Mouse (Mus musculus) C2C12 (cell line): Measurements from ENCODE around the gene Tdrd9. TPM values are rescaled to one million over a fixed set of nuclear protein-coding genes. Genes with fewer than 3 reads are reported as not detected.
"Not testable (repeated sequence)": the region's sequence is repeated elsewhere in the genome, so short reads cannot be mapped to it uniquely, and the experiment has no call there.

ENCODE experiments used
- H3K27me3 ChIP-seq: one replicate; pipeline ENCODE4 v1.6.1; 2011; ENCODE audit not compliant: control insufficient read depth, insufficient read depth, insufficient read length
- H3K36me3 ChIP-seq: one replicate; pipeline ENCODE4 v1.6.1; 2011; ENCODE audit not compliant: control insufficient read depth, insufficient read depth
- H3K4me3 ChIP-seq: one replicate; pipeline ENCODE4 v1.5.1; 2011; ENCODE audit warnings: mild to moderate bottlenecking, control low read depth; ENCODE audit not compliant: poor library complexity, insufficient read depth, severe bottlenecking
- H3K79me2 ChIP-seq: one replicate; pipeline ENCODE4 v1.6.1; 2011; ENCODE audit not compliant: control insufficient read depth, insufficient read depth
- H3K79me3 ChIP-seq: one replicate; pipeline ENCODE4 v1.6.1; 2011; ENCODE audit warnings: low read depth, control low read depth
- H3ac ChIP-seq: one replicate; pipeline ENCODE3; 2011; ENCODE audit warnings: low read depth; ENCODE audit not compliant: control insufficient read depth, insufficient read length
- CEBPB ChIP-seq: IDR thresholded peaks from one replicate; pipeline ENCODE4 v1.6.1; 2011; ENCODE audit warnings: low read depth, mild to moderate bottlenecking, control low read depth, moderate library complexity
- CTCF ChIP-seq: IDR thresholded peaks from one replicate; pipeline ENCODE4 v1.5.1; 2011; ENCODE audit not compliant: control insufficient read depth, insufficient read depth, insufficient read length
- FOSL1 ChIP-seq: IDR thresholded peaks from one replicate; pipeline ENCODE4 v1.8.0; 2011; ENCODE audit warnings: mild to moderate bottlenecking, low read length; ENCODE audit not compliant: poor library complexity, insufficient read depth, severe bottlenecking
- MAX ChIP-seq: IDR thresholded peaks from one replicate; pipeline ENCODE4 v1.6.1; 2011; ENCODE audit warnings: mild to moderate bottlenecking, control low read depth
- MYOD1 ChIP-seq: IDR thresholded peaks from one replicate; pipeline ENCODE4 v1.6.1; 2011; ENCODE audit warnings: low read depth; ENCODE audit not compliant: control insufficient read depth, insufficient read length
- MYOG ChIP-seq: IDR thresholded peaks from one replicate; pipeline ENCODE4 v1.6.1; 2011; ENCODE audit not compliant: control insufficient read depth, insufficient read length; ENCODE audit errors: extremely low read depth
- USF1 ChIP-seq: IDR thresholded peaks from one replicate; pipeline ENCODE4 v1.6.1; 2011; ENCODE audit warnings: low read depth, mild to moderate bottlenecking, control low read depth, moderate library complexity
- polyA plus RNA-seq: library from polyadenylated mRNA; unstranded; fragments of >200 nt; fragmentation: generic; extraction: Trizol; gene quantifications from one replicate; pipeline ENCODE4 v1.2.1, GENCODE M21; 2012; ENCODE audit warnings: missing spikeins

The Tdrd9 gene
- polyA plus RNA-seq, 1 experiment: 0.20 TPM

DNA sequence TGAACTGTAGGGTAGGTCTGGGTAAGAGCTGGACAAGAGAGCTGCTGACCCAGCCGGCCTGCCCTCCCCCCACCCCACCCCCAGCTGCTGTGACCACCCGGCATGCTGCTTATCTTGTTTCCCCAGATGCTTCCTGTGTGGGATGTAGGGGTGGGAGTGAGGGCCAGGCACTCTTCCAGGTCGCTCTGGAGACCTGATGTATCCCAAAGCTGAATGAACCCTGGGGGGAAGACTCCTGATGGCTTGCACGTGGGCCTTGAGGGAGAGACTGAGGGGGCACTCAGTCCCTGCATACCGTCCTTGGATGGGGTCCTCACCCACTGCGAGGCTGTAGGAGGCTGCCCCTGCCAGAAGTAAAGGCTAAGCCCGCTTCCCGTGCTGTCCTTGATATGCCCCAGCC is 26.2 kb upstream of the Tdrd9 start:
- Histone ChIP-seq H3K27me3 (no peaks in the 10 kb centered on the region), H3K4me3 (no peak overlapping the region), H3ac (no peak overlapping the region), H3K79me3 (no peaks in the 10 kb centered on the region), H3K79me2 (no peaks in the 10 kb centered on the region), H3K36me3 (no peaks in the 10 kb centered on the region)
- no peak for TF ChIP-seq MYOD1
- TF ChIP-seq CTCF: no peak
- TF ChIP-seq CEBPB: no peak
- TF ChIP-seq FOSL1: no peak

DNA sequence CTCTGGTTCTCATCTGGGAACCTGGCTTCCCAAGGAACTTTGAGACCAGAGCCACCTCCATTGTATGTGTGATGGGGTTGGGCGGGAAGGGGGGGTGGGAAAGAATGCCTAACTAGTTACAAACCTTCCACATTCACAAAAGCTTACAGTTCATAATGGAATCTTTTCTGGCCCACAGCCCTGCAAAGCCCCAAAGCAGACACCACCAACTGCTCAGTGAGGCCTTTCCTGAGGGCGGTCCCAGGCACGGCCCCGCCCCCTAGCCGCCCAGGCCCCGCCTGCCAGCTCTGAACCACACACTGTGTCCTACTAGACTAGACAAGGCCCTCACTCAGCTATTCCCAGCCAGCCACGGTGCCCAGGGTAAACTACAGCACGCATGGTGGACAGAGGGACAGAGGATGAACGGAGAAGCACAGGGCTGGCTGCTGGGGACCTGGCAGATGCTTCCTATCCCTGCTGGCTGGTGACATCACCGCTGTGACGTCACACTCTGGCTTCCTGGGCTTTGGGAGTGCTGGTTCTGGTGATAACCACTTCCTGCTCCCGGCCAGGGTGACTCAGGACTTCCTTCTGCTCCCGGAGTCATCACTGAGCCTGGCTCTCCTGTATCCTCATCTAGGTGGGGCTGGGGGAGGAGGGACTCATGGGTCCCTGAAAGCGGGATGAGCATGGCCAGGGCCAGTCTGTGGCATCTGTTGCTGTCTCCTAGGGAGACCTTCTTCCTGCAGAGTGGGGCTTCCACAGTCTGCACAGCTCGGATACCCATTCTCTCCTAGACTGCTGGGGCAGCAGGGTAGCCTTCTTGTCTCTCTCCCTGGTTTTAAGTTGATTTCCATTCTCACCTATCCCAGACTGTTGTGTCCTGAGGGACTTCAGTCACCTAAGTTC is 25.3 kb upstream of the Tdrd9 start:
- not testable (repeated sequence) for H3ac ChIP-seq, H3K36me3 ChIP-seq, H3K79me2 ChIP-seq, H3K4me3 ChIP-seq, H3K27me3 ChIP-seq, H3K79me3 ChIP-seq

DNA sequence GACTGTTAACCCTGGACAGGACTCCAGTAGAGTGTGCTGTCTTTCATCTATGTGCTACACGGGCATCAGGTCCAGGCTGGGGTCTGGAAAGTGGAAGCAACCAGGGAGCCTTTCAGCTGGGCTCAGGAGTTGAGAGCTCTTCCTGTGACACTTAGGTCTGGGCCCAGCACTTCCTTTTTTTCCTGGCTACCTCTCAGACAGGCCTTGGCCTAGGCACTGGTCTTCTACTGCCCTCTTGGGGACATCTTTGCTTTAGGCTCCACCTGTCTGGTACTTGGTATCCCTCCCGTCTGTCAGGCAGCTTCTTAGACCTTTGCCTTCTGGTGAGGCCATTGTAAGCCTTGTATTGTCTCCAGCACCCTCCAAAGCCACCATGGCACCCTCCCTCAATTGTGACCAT is 24.6 kb upstream of the Tdrd9 start:
- TF ChIP-seq MYOD1: no peak
- TF ChIP-seq FOSL1: no peak
- TF ChIP-seq CTCF: peak; percentile 47
- TF ChIP-seq MAX: no peak
- no peak for TF ChIP-seq MYOG
- no peak for TF ChIP-seq USF1
- no peak for TF ChIP-seq CEBPB
- H3K79me3 ChIP-seq: no peaks in the 10 kb centered on the region
- H3K27me3 ChIP-seq: no peaks in the 10 kb centered on the region
- no peak overlapping the region for H3K4me3 ChIP-seq
- no peaks in the 10 kb centered on the region for H3K36me3 ChIP-seq
- H3ac ChIP-seq: no peak overlapping the region
- no peaks in the 10 kb centered on the region for H3K79me2 ChIP-seq

DNA sequence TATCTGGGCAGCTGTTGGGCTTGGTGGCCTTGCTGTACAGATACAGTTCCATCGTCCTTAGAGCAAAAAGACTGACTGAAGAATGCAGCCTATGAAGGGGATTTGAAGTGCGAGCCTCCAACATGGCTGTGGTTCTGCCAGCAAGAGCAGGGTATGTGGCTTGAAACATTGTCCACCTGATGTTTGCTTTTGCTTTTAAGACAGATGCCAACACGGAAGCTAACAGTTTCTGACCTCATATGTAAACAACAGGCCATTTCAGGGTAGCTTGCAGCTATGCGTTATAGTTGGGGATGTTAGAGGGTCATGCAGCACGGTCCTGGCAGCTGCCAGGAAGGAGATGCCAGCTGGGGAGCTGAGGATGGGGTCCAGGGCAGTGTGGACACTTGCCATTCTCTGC is 20.9 kb upstream of the Tdrd9 start:
- Histone ChIP-seq H3ac (no peak overlapping the region), H3K36me3 (no peaks in the 10 kb centered on the region)
- TF ChIP-seq MAX (no peak), CTCF (no peak), FOSL1 (no peak), MYOG (no peak), CEBPB (no peak), MYOD1 (no peak), USF1 (no peak)

DNA sequence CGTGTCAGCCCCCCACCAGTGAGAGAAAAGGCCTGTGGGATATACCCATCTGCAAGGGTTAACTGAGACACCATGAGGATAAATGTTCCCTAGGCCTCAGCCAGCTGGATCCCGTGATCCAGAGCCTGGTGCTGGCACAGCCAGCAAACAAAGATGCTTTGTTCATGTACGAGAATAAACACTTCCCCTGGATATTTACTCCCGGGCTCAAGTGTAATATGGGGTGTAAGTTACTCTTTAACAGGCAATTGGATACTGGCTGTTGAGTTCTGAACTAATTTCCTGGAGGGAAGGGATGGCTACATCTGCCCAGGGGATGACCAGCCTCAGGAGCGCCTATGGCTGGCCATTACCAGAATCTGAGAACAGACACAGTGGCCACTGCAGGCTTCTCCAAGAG is 19.7 kb upstream of the Tdrd9 start:
- Histone ChIP-seq H3K4me3 (no peak overlapping the region), H3K36me3 (no peaks in the 10 kb centered on the region), H3ac (no peak overlapping the region), H3K79me3 (no peaks in the 10 kb centered on the region), H3K79me2 (no peaks in the 10 kb centered on the region), H3K27me3 (no peaks in the 10 kb centered on the region)
- TF ChIP-seq MYOD1: no peak
- TF ChIP-seq CTCF: no peak
- TF ChIP-seq FOSL1: no peak
- no peak for TF ChIP-seq CEBPB
- TF ChIP-seq USF1: no peak

More for the DNA sequence above, 20.9 kb upstream of the Tdrd9 start:
- Histone ChIP-seq H3K79me3 (no peaks in the 10 kb centered on the region), H3K79me2 (no peaks in the 10 kb centered on the region), H3K27me3 (no peaks in the 10 kb centered on the region), H3K4me3 (no peak overlapping the region)

DNA sequence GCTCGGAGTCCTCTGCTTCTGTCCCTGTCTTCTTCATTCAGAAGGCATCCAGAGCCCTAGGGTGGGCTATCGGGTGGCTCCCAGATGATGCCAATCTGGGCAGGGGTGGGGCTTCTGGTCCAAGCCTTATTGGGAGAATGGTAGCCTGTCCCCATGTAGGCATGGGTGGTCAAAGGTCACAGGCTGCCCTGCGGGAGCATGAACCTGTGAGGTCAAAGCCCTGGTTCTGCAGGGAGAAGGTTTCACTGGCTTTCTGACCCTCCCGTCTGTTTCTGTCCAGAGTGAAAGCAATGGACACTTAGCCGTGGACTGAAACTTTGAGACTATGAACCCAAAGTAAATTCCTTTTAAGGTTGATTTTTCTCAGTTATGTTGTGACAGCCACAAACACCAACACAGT is 15.2 kb upstream of the Tdrd9 start:
- no peak overlapping the region for H3K4me3 ChIP-seq
- H3K79me3 ChIP-seq: no peaks in the 10 kb centered on the region
- no peaks in the 10 kb centered on the region for H3K27me3 ChIP-seq
- TF ChIP-seq USF1 (no peak), CTCF (no peak), CEBPB (no peak), MYOD1 (no peak), MAX (no peak), MYOG (no peak), FOSL1 (no peak)
- no peak overlapping the region for H3ac ChIP-seq
- H3K79me2 ChIP-seq: no peaks in the 10 kb centered on the region
- peaks cover 19% of the 10 kb centered on the region for H3K36me3 ChIP-seq
